Mouse (Mus musculus): Measurements from ENCODE around the gene Fam3c. TPM values are rescaled to one million over a fixed set of nuclear protein-coding genes. Genes with fewer than 3 reads are reported as not detected.

Fam3c gene
- total and polyA plus RNA-seq, 3 experiments, result 28.2 to 396 (median 30.7) TPM

DNA sequence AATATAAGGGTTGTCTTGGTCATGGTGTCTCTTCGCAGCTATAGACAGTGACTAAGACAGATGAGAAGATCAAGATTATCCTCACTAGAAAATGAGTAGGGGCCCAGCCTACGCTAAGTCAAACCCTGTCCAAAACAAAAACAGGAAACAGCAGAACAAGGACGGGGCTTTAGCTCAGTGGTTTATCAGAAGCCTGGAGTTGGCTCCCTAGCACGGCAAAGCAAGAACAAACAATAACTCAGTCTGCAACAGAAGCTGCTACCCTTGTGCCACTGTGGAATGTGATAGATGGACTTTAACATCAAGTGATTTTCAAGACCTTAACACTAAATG, 5.8 kb downstream of the Fam3c start:
- Histone ChIP-seq H3K9me3 (replicated peaks; ENCODE audit: insufficient read depth, low read length) (no peaks in the 10 kb centered on the region), H3K79me2 (ENCODE audit: control insufficient read depth, insufficient read depth, low read length, poor library complexity) (peaks cover 63% of the 10 kb centered on the region), H3K4me1 (ENCODE audit: control insufficient read depth in 1 of 2, insufficient read depth in 2 of 2, low read length in 2 of 2) (peaks cover 11 to 30% of the 10 kb centered on the region in 2 experiments), H3K27me3 (ENCODE audit: control insufficient read depth in 1 of 2, insufficient read depth in 2 of 2, low read length in 2 of 2) (no peaks in the 10 kb centered on the region), H3K27ac (ENCODE audit: control insufficient read depth, low read depth, low read length) (peak overlapping the region; percentile 59), H3K9ac (ENCODE audit: control insufficient read depth, low read depth, low read length, poor library complexity, severe bottlenecking) (no peak overlapping the region), H3K4me3 (ENCODE audit: control insufficient read depth in 1 of 2, insufficient read depth in 1 of 2, low read depth in 2 of 2, low read length in 2 of 2) (no peak overlapping the region), H3K36me3 (ENCODE audit: control insufficient read depth in 1 of 2, insufficient read depth in 2 of 2, low read length in 2 of 2) (peaks cover 0 to 50% of the 10 kb centered on the region in 2 experiments; a peak in 2 of 4 replicates)
- peak; percentile 71 for DNase-seq (ENCODE audit: low read depth, low spot score)
- TF ChIP-seq ZMIZ1 (IDR thresholded peaks at IDR 0.05; ENCODE audit: low read depth, low read length), result no peak
- TF ChIP-seq ELF1 (IDR thresholded peaks at IDR 0.05; ENCODE audit: low read depth, low read length), result no peak
- 0 out of 2 replicates have a peak, but pooled peaks have one; percentile 24 for TF ChIP-seq GATA1 (IDR thresholded peaks at IDR 0.05; ENCODE audit: low read depth, low read length)
- TF ChIP-seq ETS1 (IDR thresholded peaks at IDR 0.05; ENCODE audit: low read depth, low read length), result peak; percentile 31; the same call in 1 of the 2 replicates
- TF ChIP-seq GABPA (IDR thresholded peaks at IDR 0.05; ENCODE audit: low read depth, low read length), result no peak
- TF ChIP-seq E2F4 (IDR thresholded peaks at IDR 0.05; ENCODE audit: borderline replicate concordance, low read depth, low read length), result no peak

DNA sequence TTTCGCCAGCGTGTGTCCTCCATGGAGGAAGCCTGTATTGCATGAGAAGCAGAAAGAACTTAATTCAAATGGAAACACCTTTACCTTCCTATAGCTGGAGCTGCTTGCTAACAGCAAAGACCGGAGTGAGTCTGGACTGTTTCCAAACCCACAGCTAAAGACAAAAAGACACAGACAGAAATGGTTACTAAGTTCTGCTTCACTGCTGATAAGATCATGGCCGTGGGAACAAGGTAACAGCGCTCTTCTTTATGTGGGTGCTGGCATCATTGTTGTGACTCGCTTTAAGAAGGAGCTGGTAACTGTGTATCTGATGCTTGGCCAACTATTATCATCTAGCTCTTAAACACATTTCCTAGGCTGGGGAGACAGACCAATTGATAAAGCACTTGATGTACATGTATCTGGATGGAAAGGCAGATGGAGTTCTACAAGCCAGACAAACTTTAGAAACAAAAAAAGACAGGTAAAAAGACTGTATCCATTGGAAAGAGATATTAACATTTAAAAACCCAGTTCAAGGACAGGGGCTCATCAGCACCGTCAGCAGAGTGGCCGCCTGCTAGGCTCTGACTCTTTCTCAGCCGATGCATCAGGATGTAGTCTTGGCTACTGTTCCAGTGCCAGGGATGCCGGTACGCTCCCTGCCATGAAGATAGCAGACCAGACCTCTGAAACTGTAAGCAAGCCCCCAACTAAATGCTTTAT, 6.4 kb downstream of the Fam3c start:
- H3K79me2 ChIP-seq (ENCODE audit: control insufficient read depth, insufficient read depth, low read length, poor library complexity), result peaks cover 64% of the 10 kb centered on the region
- no peaks in the 10 kb centered on the region for H3K9me3 ChIP-seq (replicated peaks; ENCODE audit: insufficient read depth, low read length)
- H3K4me1 ChIP-seq (ENCODE audit: control insufficient read depth in 1 of 2, insufficient read depth in 2 of 2, low read length in 2 of 2), result peaks cover 12 to 33% of the 10 kb centered on the region in 2 experiments
- no peak for TF ChIP-seq RCOR1 (IDR thresholded peaks at IDR 0.05; ENCODE audit: low read depth, low read length)
- TF ChIP-seq EP300 (IDR thresholded peaks at IDR 0.05; ENCODE audit: low read depth in 1 of 2, low read length in 2 of 2), result peak; percentile 32 to 42; a peak in 3 of 4 replicates
- no peak for TF ChIP-seq ZMIZ1 (IDR thresholded peaks at IDR 0.05; ENCODE audit: low read depth, low read length)
- TF ChIP-seq SIN3A (IDR thresholded peaks at IDR 0.05; ENCODE audit: low read length), result peak; percentile 28; the same call in 1 of the 2 replicates
- TF ChIP-seq TBP (IDR thresholded peaks at IDR 0.05; ENCODE audit: low read depth, low read length), result 0 out of 2 replicates have a peak, but pooled peaks have one; percentile 18
- TF ChIP-seq NELFE (IDR thresholded peaks at IDR 0.05; ENCODE audit: low read depth, low read length), result 0 out of 2 replicates have a peak, but pooled peaks have one; percentile 21
- TF ChIP-seq TCF12 (IDR thresholded peaks at IDR 0.05; ENCODE audit: low read depth, low read length), result 0 out of 2 replicates have a peak, but pooled peaks have one; percentile 11
- TF ChIP-seq ETS1 (IDR thresholded peaks at IDR 0.05; ENCODE audit: low read depth, low read length), result peak; percentile 79
- TF ChIP-seq GATA1 (IDR thresholded peaks at IDR 0.05; ENCODE audit: low read depth, low read length), result peak; percentile 69
- peaks cover 0 to 50% of the 10 kb centered on the region in 2 experiments; a peak in 2 of 4 replicates for H3K36me3 ChIP-seq (ENCODE audit: control insufficient read depth in 1 of 2, insufficient read depth in 2 of 2, low read length in 2 of 2)
- peak; percentile 75 for DNase-seq (ENCODE audit: low read depth, low spot score)
- H3K9ac ChIP-seq (ENCODE audit: control insufficient read depth, low read depth, low read length, poor library complexity, severe bottlenecking), result no peak overlapping the region
- H3K27ac ChIP-seq (ENCODE audit: control insufficient read depth, low read depth, low read length), result peak overlapping the region; percentile 59
- no peaks in the 10 kb centered on the region for H3K27me3 ChIP-seq (ENCODE audit: control insufficient read depth in 1 of 2, insufficient read depth in 2 of 2, low read length in 2 of 2)
- 0 out of 4 replicates have a peak overlapping the region, but pooled peaks of 1 of the 2 experiments have one; percentile 13 for H3K4me3 ChIP-seq (ENCODE audit: control insufficient read depth in 1 of 2, insufficient read depth in 1 of 2, low read depth in 2 of 2, low read length in 2 of 2)

GRCm38 (mm10) chr6:22348975-22349374, 7.1 kb downstream of the Fam3c start:
- no peak overlapping the region for H3K9ac ChIP-seq (ENCODE audit: control insufficient read depth, low read depth, low read length, poor library complexity, severe bottlenecking)
- H3K36me3 ChIP-seq (ENCODE audit: control insufficient read depth in 1 of 2, insufficient read depth in 2 of 2, low read length in 2 of 2), result peaks cover 0 to 48% of the 10 kb centered on the region in 2 experiments; a peak in 2 of 4 replicates
- H3K27me3 ChIP-seq (ENCODE audit: control insufficient read depth in 1 of 2, insufficient read depth in 2 of 2, low read length in 2 of 2), result no peaks in the 10 kb centered on the region
- peaks cover 13 to 32% of the 10 kb centered on the region in 2 experiments for H3K4me1 ChIP-seq (ENCODE audit: control insufficient read depth in 1 of 2, insufficient read depth in 2 of 2, low read length in 2 of 2)
- H3K79me2 ChIP-seq (ENCODE audit: control insufficient read depth, insufficient read depth, low read length, poor library complexity), result peaks cover 64% of the 10 kb centered on the region
- H3K9me3 ChIP-seq (replicated peaks; ENCODE audit: insufficient read depth, low read length), result no peaks in the 10 kb centered on the region
- no peak for DNase-seq (ENCODE audit: low read depth, low spot score)
- no peak for TF ChIP-seq MYC (IDR thresholded peaks at IDR 0.05; ENCODE audit: low read depth, low read length)
- TF ChIP-seq HCFC1 (IDR thresholded peaks at IDR 0.05; ENCODE audit: low read depth, low read length), result no peak
- TF ChIP-seq SMC3 (IDR thresholded peaks at IDR 0.05; ENCODE audit: low read depth, low read length), result no peak
- no peak for TF ChIP-seq POLR2AphosphoS5 (IDR thresholded peaks at IDR 0.05; ENCODE audit: borderline replicate concordance, low read depth, low read length)
- no peak for TF ChIP-seq MAZ (IDR thresholded peaks at IDR 0.05; ENCODE audit: low read depth, low read length)
- no peak for TF ChIP-seq TAL1 (IDR thresholded peaks at IDR 0.05; ENCODE audit: low read length)
- TF ChIP-seq MXI1 (IDR thresholded peaks at IDR 0.05; ENCODE audit: low read depth, low read length), result no peak
- H3K4me3 ChIP-seq (ENCODE audit: control insufficient read depth in 1 of 2, insufficient read depth in 1 of 2, low read depth in 2 of 2, low read length in 2 of 2), result no peak overlapping the region
- H3K27ac ChIP-seq (ENCODE audit: control insufficient read depth, low read depth, low read length), result no peak overlapping the region

Measured in MEL (cell line).